Comparison of ENCODE assay signal across 14 mouse cellular contexts in genomic region chr5:107355801-107356200, GRCm38 (mm10). TPM values are rescaled to one million over a fixed set of nuclear protein-coding genes. Genes with fewer than 3 reads are reported as not detected.
DNase-seq lines count a peak whose midpoint lies in the region; ATAC-seq lines count a peak whose summit lies in the region.
"Had no signal": no experiment of that assay in that cellular context is flagged by ENCODE, and none has a peak within 500 bp of the region (broad histone marks: within the 10 kb centered on the region; RNA-seq: fewer than 3 reads in every experiment).

No protein-coding gene starts in this region.

- no peaks in the 10 kb centered on the region for H3K9me3 ChIP-seq in midbrain, embryonic 11.5 days (ENCODE audit: control insufficient read depth, low read length)
- H3K9me3 ChIP-seq: midbrain, embryonic 10.5 days had no signal

- no peak overlapping the region for H3K27ac ChIP-seq in midbrain, embryonic 11.5 days (ENCODE audit: low read depth, low read length)
- H3K27ac ChIP-seq: midbrain, embryonic 10.5 days had no signal

- H3K4me3 ChIP-seq in midbrain, embryonic 11.5 days (ENCODE audit: low read depth, low read length): no peak overlapping the region
- H3K4me3 ChIP-seq: midbrain, embryonic 10.5 days had no signal

- DNase-seq in CD4-positive, CD25-positive, alpha-beta regulatory T cell, adult 2 months (ENCODE audit: low read depth, low spot score): peak; percentile 18
- DNase-seq in 416B (ENCODE audit: low read depth): peak; percentile 30
- peak; percentile 69 for DNase-seq in gastrocnemius, postnatal 25 days
- peak; percentile 46 for DNase-seq in lung, postnatal 36 days
- no peak for DNase-seq in cerebellum, postnatal 25 days
- DNase-seq in midbrain, embryonic 11.5 days (ENCODE audit: low spot score, missing footprints): no peak
- no peak for DNase-seq in c-Kit-positive CD71-positive TER-119-positive erythroid progenitor cells, embryonic 14.5 days (ENCODE audit: low spot score)

- H3K4me2 ChIP-seq in midbrain, embryonic 11.5 days: no peak overlapping the region

- no peak overlapping the region for H3K9ac ChIP-seq in midbrain, embryonic 11.5 days (ENCODE audit: low read length)

- H3K27me3 ChIP-seq in midbrain, embryonic 11.5 days (ENCODE audit: control insufficient read depth, insufficient read depth, low read length): no peaks in the 10 kb centered on the region

- H3K4me1 ChIP-seq in midbrain, embryonic 11.5 days (ENCODE audit: control insufficient read depth, insufficient read depth, low read length): peaks cover 2% of the 10 kb centered on the region; the same call in 1 of the 2 replicates

- ATAC-seq in CD4-positive, CD25-positive, alpha-beta regulatory T cell, adult 4 months: no peak
- no peak for ATAC-seq in midbrain, embryonic 11.5 days (ENCODE audit: low FRiP score)
- ATAC-seq: intestine, postnatal 0 days had no signal

- WGBS in midbrain, embryonic 11.5 days: 60% methylated on average over 1 of the region's 1 CpGs

- H3K36me3 ChIP-seq in midbrain, embryonic 11.5 days (ENCODE audit: control insufficient read depth, insufficient read depth, low read length): no peaks in the 10 kb centered on the region
- H3K36me3 ChIP-seq: midbrain, embryonic 10.5 days had no signal

RNA-seq across cellular contexts. Expression of gene Brdt, which starts 24.8 kb away (rescaled TPM):
- 1 to 10 TPM in 1 of 2 experiments, under 1 TPM in 1; 0.91 to 1.3 TPM for polyA plus RNA-seq in CD4-positive, CD25-positive, alpha-beta regulatory T cell, adult 4 months (2017; shearing (Covaris generic))
- total RNA-seq in gastrocnemius, postnatal 25 days (2021): 1 to 10 TPM; 2.3 to 2.4 TPM
- polyA plus RNA-seq in midbrain, embryonic 11.5 days (2014; fragmentation: Nextera tagmentation; extraction: Ambion mirVana): 2.3 and 2.4 TPM in 2 replicates

RNA-seq across cellular contexts. Expression of gene Ephx4, which starts 46.7 kb away (rescaled TPM):
- polyA plus RNA-seq in CD4-positive, CD25-positive, alpha-beta regulatory T cell, adult 4 months (2017; shearing (Covaris generic)): under 1 TPM in 1 of 2 experiments, not detected in 1; 0.42 TPM
- total RNA-seq in gastrocnemius, postnatal 25 days (2021): under 1 TPM; 0.64 to 0.75 TPM
- 0.72 and 0.75 TPM in 2 replicates for polyA plus RNA-seq in midbrain, embryonic 11.5 days (2014; fragmentation: Nextera tagmentation; extraction: Ambion mirVana)
- total RNA-seq: granulocyte monocyte progenitor cell, adult 5-6 weeks; neutrophil, adult 5-6 weeks had no signal
- polyA plus RNA-seq: C2C12; liver, adult 2 months had no signal

Comparison
In these comparisons a context has a peak if more than half of its experiments do, and no peak if none do; other contexts are left out.
1. DNase-seq: peak in CD4-positive, CD25-positive, alpha-beta regulatory T cell, adult 2 months (single experiment), 416B (single experiment), gastrocnemius, postnatal 25 days (single experiment) and lung, postnatal 36 days (single experiment); none in cerebellum, postnatal 25 days (0 of 2), midbrain, embryonic 11.5 days (single experiment) and c-Kit-positive CD71-positive TER-119-positive erythroid progenitor cells, embryonic 14.5 days (single experiment).